Mouse (Mus musculus): ENCODE measurements around the gene Ntrk3.

The Ntrk3 gene

DNA sequence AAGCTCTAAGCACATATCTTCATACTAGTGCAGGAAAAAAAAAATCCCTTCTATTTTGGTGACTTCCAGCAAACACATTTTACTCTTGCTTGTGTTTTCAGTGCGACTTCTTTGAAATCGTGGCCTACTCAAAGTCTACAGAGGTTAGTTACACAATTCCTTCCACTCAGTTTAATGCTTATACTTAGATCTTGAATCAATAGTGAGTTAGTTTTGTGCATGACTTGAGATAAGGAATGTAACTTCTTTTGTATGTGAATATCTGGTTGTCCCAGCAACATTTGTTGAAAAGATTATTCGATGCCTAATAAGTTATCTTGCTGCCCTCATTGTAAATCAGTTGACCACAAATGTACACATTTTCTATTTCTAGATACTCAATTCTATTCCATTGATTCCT, 411.6 kb downstream of the Ntrk3 start:
- Histone ChIP-seq H3K36me3 (ENCODE audit: control insufficient read depth, insufficient read depth, low read length, poor library complexity, severe bottlenecking) (no peaks in the 10 kb centered on the region), H3K27me3 (ENCODE audit: control insufficient read depth, insufficient read depth, low read length, poor library complexity, severe bottlenecking) (no peaks in the 10 kb centered on the region)
- no peak for DNase-seq (ENCODE audit: low read depth, low spot score)

DNA sequence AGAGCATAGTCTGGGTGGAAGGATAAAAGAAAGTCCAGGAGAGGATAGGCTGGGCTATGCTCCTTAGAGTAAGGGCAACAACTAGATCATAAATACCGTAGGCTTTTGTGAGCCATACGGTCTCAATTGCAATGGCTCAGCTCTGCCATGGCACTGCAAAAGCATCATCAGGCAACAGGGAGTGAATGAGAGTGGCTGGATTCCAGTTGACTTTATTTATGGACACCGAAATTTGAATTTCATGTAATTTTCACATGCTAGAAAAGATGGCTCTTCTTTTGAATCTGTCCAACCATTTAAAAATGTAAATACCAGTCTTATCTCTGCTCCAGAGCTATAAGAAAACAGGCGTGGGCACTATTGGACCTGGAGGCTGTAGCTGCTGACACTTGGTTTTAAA, 419.2 kb downstream of the Ntrk3 start:
- DNase-seq (ENCODE audit: low read depth, low spot score) = no peak
- Histone ChIP-seq H3K27me3 (ENCODE audit: control insufficient read depth, insufficient read depth, low read length, poor library complexity, severe bottlenecking) (no peaks in the 10 kb centered on the region), H3K36me3 (ENCODE audit: control insufficient read depth, insufficient read depth, low read length, poor library complexity, severe bottlenecking) (no peaks in the 10 kb centered on the region)

DNA sequence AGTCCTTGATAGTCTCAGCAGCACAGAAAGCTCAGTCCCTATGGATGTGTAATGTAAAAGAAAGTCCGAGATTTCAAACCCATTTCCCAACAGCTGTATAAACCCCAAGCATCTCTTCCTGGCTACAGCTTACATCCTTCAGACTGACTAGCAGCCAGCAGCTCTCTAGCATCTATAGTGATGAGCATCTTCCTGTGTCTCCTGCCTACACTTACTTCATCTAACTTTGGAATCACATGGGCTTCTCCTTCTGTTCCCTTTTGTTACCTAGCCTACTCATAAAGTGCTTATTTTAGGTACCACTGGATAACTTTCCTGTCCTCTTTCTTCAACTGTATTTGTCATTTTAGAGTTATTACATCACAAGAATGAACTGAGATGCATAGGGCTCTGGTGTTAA, 432.0 kb downstream of the Ntrk3 start:
- DNase-seq (ENCODE audit: low read depth, low spot score) = no peak
- H3K27me3 ChIP-seq (ENCODE audit: control insufficient read depth, insufficient read depth, low read length, poor library complexity, severe bottlenecking) = no peaks in the 10 kb centered on the region
- no peaks in the 10 kb centered on the region for H3K36me3 ChIP-seq (ENCODE audit: control insufficient read depth, insufficient read depth, low read length, poor library complexity, severe bottlenecking)

DNA sequence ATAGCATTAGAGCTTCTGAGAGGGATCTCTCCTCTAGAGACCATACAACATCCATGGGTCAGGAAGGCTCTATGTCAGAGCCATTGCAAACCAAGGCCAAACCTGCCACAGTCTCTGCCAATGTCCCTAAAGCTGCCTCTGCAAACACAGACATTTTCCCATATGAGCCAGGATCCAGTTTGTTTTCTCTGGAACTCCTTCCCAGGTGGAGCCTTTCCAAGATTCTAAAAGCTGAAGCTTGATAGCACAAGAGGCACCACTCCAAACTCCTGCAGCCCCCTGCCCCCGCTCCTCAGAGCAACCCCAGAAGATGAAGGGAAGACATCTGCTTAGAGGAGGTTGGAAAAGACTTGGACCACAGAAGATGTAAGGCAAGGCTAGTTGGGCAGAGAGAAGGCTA, 432.8 kb downstream of the Ntrk3 start:
- H3K27me3 ChIP-seq (ENCODE audit: control insufficient read depth, insufficient read depth, low read length, poor library complexity, severe bottlenecking) = no peaks in the 10 kb centered on the region
- no peak for DNase-seq (ENCODE audit: low read depth, low spot score)
- H3K36me3 ChIP-seq (ENCODE audit: control insufficient read depth, insufficient read depth, low read length, poor library complexity, severe bottlenecking) = no peaks in the 10 kb centered on the region

DNA sequence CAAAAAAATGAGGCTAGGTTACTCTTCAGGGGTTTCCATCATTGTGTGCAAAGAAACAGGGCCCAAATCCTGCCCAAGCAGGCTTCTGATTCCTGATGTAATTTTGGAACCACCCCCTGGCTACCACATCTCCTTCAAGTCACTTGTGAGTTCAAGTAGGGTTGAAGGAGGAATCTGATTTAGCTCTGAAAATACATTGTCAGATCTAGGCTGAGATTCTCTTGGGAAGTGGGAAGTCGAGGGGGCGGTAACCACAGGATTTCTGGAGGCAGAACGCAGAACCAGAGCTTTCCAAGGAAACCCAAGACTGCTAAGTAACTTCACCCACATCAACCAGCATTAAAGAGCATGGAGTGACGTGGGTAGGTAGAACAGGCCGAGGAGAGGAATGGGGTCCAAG, 440.5 kb downstream of the Ntrk3 start:
- no peak for DNase-seq (ENCODE audit: low read depth, low spot score)
- no peaks in the 10 kb centered on the region for H3K27me3 ChIP-seq (ENCODE audit: control insufficient read depth, insufficient read depth, low read length, poor library complexity, severe bottlenecking)
- H3K36me3 ChIP-seq (ENCODE audit: control insufficient read depth, insufficient read depth, low read length, poor library complexity, severe bottlenecking) = no peaks in the 10 kb centered on the region

DNA sequence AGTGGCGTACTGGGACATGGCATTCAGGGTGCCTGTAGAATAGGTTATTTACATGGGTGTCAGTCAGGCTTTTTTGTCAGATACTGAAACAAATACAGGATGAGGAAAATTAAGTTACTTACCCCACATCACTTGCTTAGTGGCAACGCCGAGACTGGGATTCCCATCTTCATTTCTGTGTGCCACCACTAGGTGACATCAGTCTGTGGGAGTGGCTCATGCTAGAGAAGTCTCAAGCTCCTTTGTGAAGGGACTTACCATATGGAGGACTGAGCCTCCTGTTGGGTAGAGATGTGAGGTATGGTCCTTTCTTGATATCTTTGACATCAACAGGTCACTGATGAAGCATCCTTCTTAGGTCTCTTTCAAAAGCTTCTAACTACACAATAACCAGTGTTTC, 443.5 kb downstream of the Ntrk3 start:
- no peaks in the 10 kb centered on the region for H3K36me3 ChIP-seq (ENCODE audit: control insufficient read depth, insufficient read depth, low read length, poor library complexity, severe bottlenecking)
- H3K27me3 ChIP-seq (ENCODE audit: control insufficient read depth, insufficient read depth, low read length, poor library complexity, severe bottlenecking) = no peaks in the 10 kb centered on the region
- no peak for DNase-seq (ENCODE audit: low read depth, low spot score)

DNA sequence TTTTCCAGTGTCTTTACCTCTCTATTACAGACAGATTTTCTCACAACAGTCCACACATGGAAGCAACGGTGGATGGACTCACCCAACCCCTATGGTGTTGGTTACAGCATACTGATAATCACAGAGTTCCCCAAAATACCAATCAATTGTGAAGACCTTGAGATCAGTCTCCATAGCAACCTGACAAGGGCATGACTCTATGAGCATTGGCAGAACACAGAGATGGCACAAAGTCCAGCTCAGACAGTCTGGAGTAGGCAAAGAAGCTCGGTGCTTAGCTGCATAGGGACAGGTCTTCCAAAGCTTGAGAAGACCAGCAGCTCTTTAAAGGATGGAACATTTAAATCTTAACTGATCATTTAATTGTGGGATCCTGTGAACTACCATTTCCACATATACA, 447.6 kb downstream of the Ntrk3 start:
- DNase-seq (ENCODE audit: low read depth, low spot score) = no peak
- Histone ChIP-seq H3K36me3 (ENCODE audit: control insufficient read depth, insufficient read depth, low read length, poor library complexity, severe bottlenecking) (no peaks in the 10 kb centered on the region), H3K27me3 (ENCODE audit: control insufficient read depth, insufficient read depth, low read length, poor library complexity, severe bottlenecking) (no peaks in the 10 kb centered on the region)

DNA sequence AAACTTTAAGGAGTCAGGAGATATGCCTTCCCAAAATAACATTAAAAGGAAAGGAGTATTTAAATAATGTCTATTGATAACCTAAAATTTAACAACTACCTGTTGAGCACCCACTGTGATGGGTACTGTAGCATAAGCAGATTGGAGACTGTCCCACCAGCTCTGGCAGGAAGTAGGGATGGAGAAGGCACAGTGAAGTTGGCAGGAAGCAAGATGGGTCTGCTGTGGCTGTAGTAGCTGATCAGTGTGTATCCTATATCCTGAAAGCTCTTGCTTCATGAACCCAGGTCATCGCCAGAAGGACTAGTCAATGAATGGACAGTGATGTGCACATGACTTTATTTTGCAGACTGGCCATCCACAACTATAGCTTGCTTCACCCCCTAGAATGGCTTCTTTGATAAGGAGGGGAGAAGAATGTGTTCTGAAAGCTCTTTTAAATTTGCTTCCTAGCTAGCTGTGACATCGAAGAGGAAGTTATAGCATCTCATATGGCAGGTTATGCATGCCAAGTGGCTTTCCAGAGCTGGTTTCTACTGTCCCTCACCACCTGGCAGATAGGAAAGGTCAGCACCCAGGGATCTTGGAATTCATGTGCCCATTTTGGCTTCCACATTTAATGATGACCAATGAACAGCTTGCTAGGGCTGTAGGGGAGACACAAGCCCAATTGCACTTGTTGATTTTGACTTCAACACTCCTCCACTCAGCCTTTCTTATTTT, 451.1 kb downstream of the Ntrk3 start:
- Histone ChIP-seq H3K36me3 (ENCODE audit: control insufficient read depth, insufficient read depth, low read length, poor library complexity, severe bottlenecking) (no peaks in the 10 kb centered on the region), H3K27me3 (ENCODE audit: control insufficient read depth, insufficient read depth, low read length, poor library complexity, severe bottlenecking) (no peaks in the 10 kb centered on the region)
- no peak for DNase-seq (ENCODE audit: low read depth, low spot score)

DNA sequence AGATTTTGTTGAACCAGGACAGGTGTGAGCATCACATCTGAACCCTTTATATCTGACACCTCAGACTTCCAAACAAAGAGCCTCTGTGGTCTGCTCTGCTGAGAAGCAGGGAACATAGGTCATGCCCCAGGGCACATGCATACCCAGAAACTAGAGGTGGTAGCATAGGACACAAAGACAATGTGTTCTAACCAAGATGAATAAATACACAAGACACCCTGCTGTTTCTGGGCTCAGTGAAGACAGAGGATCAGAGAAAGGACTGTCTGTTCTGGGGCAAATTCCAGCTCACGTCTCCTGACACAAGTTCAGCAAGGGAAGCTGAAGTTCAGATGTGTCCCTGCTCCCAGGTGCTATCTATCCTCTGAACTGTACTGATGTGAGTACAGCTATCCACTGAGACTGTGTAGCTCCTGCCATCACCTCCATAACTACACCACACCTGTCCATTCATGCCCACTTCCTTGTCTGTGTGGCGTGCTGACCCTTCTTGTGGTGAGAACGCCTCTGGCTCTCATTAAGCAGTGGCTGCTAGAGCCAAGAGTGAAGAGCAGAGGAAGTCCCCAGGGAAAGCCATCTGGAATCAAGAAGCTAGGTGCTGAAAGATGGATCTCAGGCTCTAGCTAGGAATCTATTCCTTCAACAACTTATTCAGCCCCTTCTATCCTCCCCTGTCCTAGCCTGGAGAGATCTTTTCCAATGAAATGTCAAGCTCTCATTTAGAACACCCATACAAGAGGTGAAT, 468.1 kb downstream of the Ntrk3 start:
- H3K27me3 ChIP-seq (ENCODE audit: control insufficient read depth, insufficient read depth, low read length, poor library complexity, severe bottlenecking) = no peaks in the 10 kb centered on the region
- no peaks in the 10 kb centered on the region for H3K36me3 ChIP-seq (ENCODE audit: control insufficient read depth, insufficient read depth, low read length, poor library complexity, severe bottlenecking)
- no peak for DNase-seq (ENCODE audit: low read depth, low spot score)

DNA sequence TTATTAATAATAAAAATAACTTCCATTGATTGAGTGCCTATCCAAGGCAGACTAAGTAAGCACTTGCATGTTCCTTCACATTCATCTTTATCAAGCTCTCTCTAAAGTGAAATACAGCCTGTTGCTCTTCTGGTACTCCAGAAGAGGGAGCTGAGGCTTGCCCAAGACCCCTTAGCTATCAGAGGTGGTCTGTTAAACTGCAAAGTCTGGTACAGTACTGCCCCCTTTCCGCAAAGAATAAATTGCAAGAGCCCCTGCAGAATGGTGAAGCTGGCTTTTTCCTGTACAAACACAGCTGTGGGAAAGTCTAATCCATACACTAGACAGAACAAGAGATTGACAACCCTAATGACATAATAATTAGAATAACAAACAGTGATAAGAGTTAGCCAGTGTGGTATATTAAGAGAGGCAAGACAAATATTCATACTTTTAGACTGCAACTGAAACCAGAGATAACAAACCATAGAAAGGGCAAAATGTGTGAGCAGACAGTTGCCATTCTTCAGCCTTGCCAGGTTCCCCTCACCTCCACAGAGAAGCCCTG, 470.3 kb downstream of the Ntrk3 start:
- Histone ChIP-seq H3K36me3 (ENCODE audit: control insufficient read depth, insufficient read depth, low read length, poor library complexity, severe bottlenecking) (no peaks in the 10 kb centered on the region), H3K27me3 (ENCODE audit: control insufficient read depth, insufficient read depth, low read length, poor library complexity, severe bottlenecking) (no peaks in the 10 kb centered on the region)
- no peak for DNase-seq (ENCODE audit: low read depth, low spot score)

DNA sequence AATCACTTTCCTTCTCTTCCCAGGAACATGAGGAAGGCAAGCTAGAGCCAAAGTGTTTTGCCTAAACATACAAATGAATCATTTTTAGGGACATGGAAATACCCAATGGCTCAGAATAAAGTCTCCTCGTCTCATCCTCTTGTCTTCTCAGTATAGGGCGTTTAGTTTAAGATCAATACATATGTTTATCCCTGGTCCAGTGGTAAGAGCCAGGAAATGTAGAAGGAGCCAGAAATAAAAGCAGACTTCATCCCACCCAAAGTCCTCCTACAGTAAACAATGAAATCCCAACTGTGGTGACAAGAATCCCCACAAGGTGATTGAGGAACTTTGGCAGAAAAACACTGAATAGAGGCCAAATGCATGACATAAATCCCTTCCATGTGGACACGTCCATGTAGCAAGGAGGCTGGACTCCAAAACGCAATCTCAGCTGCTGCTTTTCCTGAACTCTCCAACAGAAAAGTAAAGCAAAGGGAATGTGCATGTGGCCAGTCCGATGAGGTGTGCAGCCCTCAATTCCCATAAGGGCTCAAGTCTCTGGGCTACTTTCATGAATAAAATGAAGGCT, 473.3 kb downstream of the Ntrk3 start:
- DNase-seq (ENCODE audit: low read depth, low spot score) = no peak
- Histone ChIP-seq H3K27me3 (ENCODE audit: control insufficient read depth, insufficient read depth, low read length, poor library complexity, severe bottlenecking) (no peaks in the 10 kb centered on the region), H3K36me3 (ENCODE audit: control insufficient read depth, insufficient read depth, low read length, poor library complexity, severe bottlenecking) (no peaks in the 10 kb centered on the region)

DNA sequence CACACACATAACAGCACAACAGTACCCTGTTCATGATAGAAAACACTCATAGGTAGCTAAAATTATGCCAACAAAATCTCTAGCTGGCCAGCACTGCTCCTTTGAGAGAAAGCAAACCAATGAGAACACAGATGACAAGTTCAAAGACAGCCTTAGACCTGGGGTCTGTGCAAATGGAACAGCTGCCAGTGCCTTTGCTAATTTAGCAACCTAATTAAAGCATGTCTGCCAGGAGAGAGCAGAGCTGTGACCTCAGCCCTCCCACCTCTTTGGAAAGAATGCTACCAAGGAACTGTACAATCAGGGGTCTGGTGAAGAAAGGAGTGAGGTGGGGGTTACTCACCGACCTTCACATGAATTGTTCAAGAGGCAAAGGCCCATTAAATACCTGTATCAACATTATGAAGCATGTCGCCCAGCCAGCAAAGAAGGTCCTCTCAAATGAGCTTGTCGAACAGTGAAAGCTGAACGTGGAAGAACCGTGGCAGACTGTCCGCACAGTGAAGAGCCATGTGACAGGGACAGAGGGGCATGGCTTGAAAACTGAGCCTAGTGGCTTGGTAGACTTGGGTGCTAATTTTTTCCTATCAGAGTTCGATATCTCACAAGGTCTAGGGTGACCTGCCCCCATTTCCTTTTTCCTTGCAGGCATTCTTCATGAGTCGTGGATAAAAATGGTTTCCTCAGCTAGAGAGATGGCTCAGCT, 476.2 kb downstream of the Ntrk3 start:
- no peaks in the 10 kb centered on the region for H3K36me3 ChIP-seq (ENCODE audit: control insufficient read depth, insufficient read depth, low read length, poor library complexity, severe bottlenecking)
- no peaks in the 10 kb centered on the region for H3K27me3 ChIP-seq (ENCODE audit: control insufficient read depth, insufficient read depth, low read length, poor library complexity, severe bottlenecking)
- DNase-seq (ENCODE audit: low read depth, low spot score) = no peak

DNA sequence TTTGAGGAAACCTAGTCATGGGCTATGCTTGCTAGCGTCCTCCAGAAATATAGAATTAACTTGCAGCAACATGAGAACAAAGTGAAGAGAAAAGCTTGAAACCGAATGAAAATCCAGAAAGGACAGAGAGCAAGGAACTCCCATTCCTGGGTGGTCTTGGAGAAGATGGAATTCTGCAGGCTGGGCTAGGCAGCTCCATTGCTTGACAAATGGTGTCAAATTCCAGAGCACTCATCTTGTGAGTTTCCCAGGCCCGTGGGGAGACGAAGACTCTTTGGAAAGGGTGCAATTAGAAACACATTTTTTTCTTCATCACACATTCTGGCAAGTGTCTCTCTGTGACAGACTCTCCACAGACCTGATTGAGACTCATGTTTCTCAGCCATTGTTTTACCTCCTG, 479.7 kb downstream of the Ntrk3 start:
- DNase-seq (ENCODE audit: low read depth, low spot score) = no peak
- no peaks in the 10 kb centered on the region for H3K36me3 ChIP-seq (ENCODE audit: control insufficient read depth, insufficient read depth, low read length, poor library complexity, severe bottlenecking)
- H3K27me3 ChIP-seq (ENCODE audit: control insufficient read depth, insufficient read depth, low read length, poor library complexity, severe bottlenecking) = no peaks in the 10 kb centered on the region

DNA sequence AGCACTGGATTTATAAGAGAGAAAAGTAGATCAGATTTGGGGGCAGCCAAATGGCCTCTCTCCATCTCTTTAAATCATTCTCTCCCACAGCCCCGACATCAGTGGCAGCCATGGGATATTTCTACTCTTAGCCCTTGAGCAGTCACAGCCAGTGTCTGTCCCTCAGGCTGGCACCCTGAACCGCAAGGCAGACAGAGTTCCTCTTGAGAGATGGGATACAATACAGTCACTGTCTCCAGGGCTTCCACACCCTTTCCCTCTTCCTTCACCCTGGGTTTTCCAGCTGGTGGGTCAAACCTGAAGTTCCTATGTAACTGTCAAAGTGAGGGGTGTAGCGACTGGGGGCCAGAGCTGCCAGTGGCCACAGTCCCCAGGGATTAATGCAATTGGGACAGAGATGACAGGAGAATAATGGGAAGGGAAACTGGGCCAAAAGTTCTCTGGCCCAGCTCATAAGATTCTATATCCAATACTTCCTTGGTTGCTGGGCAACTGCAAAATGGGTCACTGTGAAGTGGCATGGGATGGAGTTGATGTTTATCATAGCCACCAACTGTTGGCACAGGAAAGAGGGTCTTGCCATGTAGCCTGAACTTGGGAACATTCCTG, 483.9 kb downstream of the Ntrk3 start:
- no peaks in the 10 kb centered on the region for H3K27me3 ChIP-seq (ENCODE audit: control insufficient read depth, insufficient read depth, low read length, poor library complexity, severe bottlenecking)
- DNase-seq (ENCODE audit: low read depth, low spot score) = no peak

More for the DNA sequence above, 483.9 kb downstream of the Ntrk3 start:
- H3K36me3 ChIP-seq (ENCODE audit: control insufficient read depth, insufficient read depth, low read length, poor library complexity, severe bottlenecking) = no peaks in the 10 kb centered on the region

Data from splenic B cell, adult 2 months (primary cell).